Mouse (Mus musculus) megakaryocyte-erythroid progenitor cell, adult 5-6 weeks (primary cell): Measurements from ENCODE around the gene Irgm2. TPM values are rescaled to one million over a fixed set of nuclear protein-coding genes. Genes with fewer than 3 reads are reported as not detected.
"Not testable (repeated sequence)": the region's sequence is repeated elsewhere in the genome, so short reads cannot be mapped to it uniquely, and the experiment has no call there.

Experiments used
- ATAC-seq: replicated peaks from 2 replicates; pipeline ENCODE4 v1.8.0; 2016; ENCODE audit warnings: mild to moderate bottlenecking, inconsistent platforms; ENCODE audit not compliant: severe bottlenecking, poor library complexity, low FRiP score, low TSS enrichment
- total RNA-seq, 2 experiments: library from RNA; stranded (forward) in 1 of 2; stranded (reverse) in 1 of 2; fragments of 200-1000, 215-1000 nt in 1 of 2; fragments of >200 nt in 1 of 2; fragmentation: Nextera tagmentation in 1 of 2; gene quantifications; 2 replicates each; pipeline ENCODE4 v1.2.3; 2014 to 2017

Gene Irgm2
- total RNA-seq (2014; fragmentation: Nextera tagmentation) (1.2 and 6.1 TPM in 2 replicates), total RNA-seq (2017) (2.9 and 3.7 TPM in 2 replicates)

- peak; percentile 99 for ATAC-seq
These were observed at the start of gene Irgm2, which contains the start of gene Igtp for GRCm38 (mm10) chr11:58199229-58200037. Gene Irgm2 (plus strand): TSS chr11:58199618. Gene Igtp (plus strand): TSS chr11:58199556.

- no peak for ATAC-seq
These were observed 44.0 kb upstream of the Irgm2 start for GRCm38 (mm10) chr11:58155458-58155857.

GRCm38 (mm10) chr11:58156871-58157270 lies 42.5 kb upstream of the Irgm2 start:
- peak; percentile 78 for ATAC-seq

GRCm38 (mm10) chr11:58165072-58165471 lies 34.3 kb upstream of the Irgm2 start:
- ATAC-seq, result no peak

GRCm38 (mm10) chr11:58167822-58168166 lies 31.6 kb upstream of the Irgm2 start:
- no peak for ATAC-seq

- peak; percentile 76 for ATAC-seq
These were observed 31.1 kb upstream of the Irgm2 start, which contains the start of gene Gemin5 for GRCm38 (mm10) chr11:58168167-58168915. Gene Gemin5 (minus strand): TSS chr11:58168539.

GRCm38 (mm10) chr11:58169666-58170065 lies 29.8 kb upstream of the Irgm2 start:
- ATAC-seq, result no peak

- ATAC-seq, result peak; percentile 77
These were observed 27.8 kb upstream of the Irgm2 start, which contains the start of gene Mrpl22 for GRCm38 (mm10) chr11:58171459-58172091. Gene Mrpl22 (plus strand): TSS chr11:58171661.

GRCm38 (mm10) chr11:58179563-58179962 lies 19.9 kb upstream of the Irgm2 start:
- peak; percentile 59 for ATAC-seq

- ATAC-seq, result not testable (repeated sequence)
These were observed 19.4 kb upstream of the Irgm2 start for GRCm38 (mm10) chr11:58179986-58180385.

- ATAC-seq, result no peak
These were observed 18.7 kb upstream of the Irgm2 start for GRCm38 (mm10) chr11:58180756-58181155.

- ATAC-seq, result peak; percentile 38
These were observed 15.8 kb upstream of the Irgm2 start for GRCm38 (mm10) chr11:58183579-58183978.

GRCm38 (mm10) chr11:58189675-58190074 lies 9.7 kb upstream of the Irgm2 start:
- no peak for ATAC-seq

GRCm38 (mm10) chr11:58193326-58193725 lies 6.1 kb upstream of the Irgm2 start:
- no peak for ATAC-seq

GRCm38 (mm10) chr11:58193860-58194520 lies 5.4 kb upstream of the Irgm2 start:
- no peak for ATAC-seq

- ATAC-seq, result no peak
These were observed 755 bp upstream of the Irgm2 start for GRCm38 (mm10) chr11:58198663-58199062.

GRCm38 (mm10) chr11:58200226-58200625 lies 808 bp downstream of the Irgm2 start:
- ATAC-seq, result no peak

GRCm38 (mm10) chr11:58201052-58201451 lies 1.6 kb downstream of the Irgm2 start:
- ATAC-seq, result no peak

- no peak for ATAC-seq
These were observed 11.0 kb downstream of the Irgm2 start for GRCm38 (mm10) chr11:58210321-58210886.
